Mouse (Mus musculus) intestine, embryonic 16.5 days (tissue): ENCODE measurements around the gene Ccnb1. TPM values are rescaled to one million over a fixed set of nuclear protein-coding genes. Genes with fewer than 3 reads are reported as not detected.

Source experiments
- ATAC-seq: fragments of 200-750 bp; cut with Nextera tagmentation; 2 replicates; pipeline ENCODE4 v1.8.0; 2017; ENCODE audit warnings: moderate TSS enrichment, moderate library complexity
- H3K27ac ChIP-seq: fragments of 300-500 bp; sonication (generic); 2 replicates; pipeline ENCODE4 v1.5.1; 2014; ENCODE audit warnings: mild to moderate bottlenecking, low read length
- H3K27me3 ChIP-seq: fragments of 300-500 bp; sonication (generic); replicated peaks from 2 replicates; pipeline ENCODE4 v1.6.1; 2014; ENCODE audit warnings: low read length, control low read depth, mixed read lengths; ENCODE audit not compliant: control insufficient read depth, insufficient read depth
- H3K36me3 ChIP-seq: fragments of 300-500 bp; sonication (generic); 2 replicates; pipeline ENCODE4 v1.6.1; 2014; ENCODE audit warnings: low read length, control low read depth; ENCODE audit not compliant: control insufficient read depth, insufficient read depth
- H3K4me1 ChIP-seq: fragments of 300-500 bp; sonication (generic); 2 replicates; pipeline ENCODE4 v1.6.1; 2014; ENCODE audit warnings: low read length, control low read depth, mixed read lengths; ENCODE audit not compliant: control insufficient read depth, insufficient read depth
- H3K4me2 ChIP-seq: fragments of 300-500 bp; sonication (generic); 2 replicates; pipeline ENCODE4 v1.6.1; 2014; ENCODE audit warnings: low read depth, low read length, control low read depth
- H3K4me3 ChIP-seq: fragments of 300-500 bp; sonication (generic); 2 replicates; pipeline ENCODE4 v1.5.1; 2014; ENCODE audit warnings: mild to moderate bottlenecking, low read length
- H3K9ac ChIP-seq: fragments of 300-500 bp; sonication (generic); 2 replicates; pipeline ENCODE4 v1.6.1; 2014; ENCODE audit warnings: low read depth, low read length
- H3K9me3 ChIP-seq: fragments of 300-500 bp; sonication (generic); 2 replicates; pipeline ENCODE4 v1.6.1; 2016; ENCODE audit warnings: low read length, control low read depth; ENCODE audit not compliant: control insufficient read depth
- WGBS: fragments of 180-500 bp; shearing (Covaris S2); extraction: QIAGEN DNeasy Blood & Tissue Kit; methylation state at CpG from one replicate; pipeline ENCODE4 v1.1.7; 2014; 5-methylcytosine and 5-hydroxymethylcytosine counted together
- polyA plus RNA-seq: library from polyadenylated mRNA; unstranded; fragments of >200 nt; fragmentation: Nextera tagmentation; extraction: Ambion mirVana; gene quantifications from 2 replicates; pipeline ENCODE4 v1.2.1, GENCODE M21; 2015

Ccnb1 gene
- 169 and 199 TPM in 2 replicates for polyA plus RNA-seq

DNA sequence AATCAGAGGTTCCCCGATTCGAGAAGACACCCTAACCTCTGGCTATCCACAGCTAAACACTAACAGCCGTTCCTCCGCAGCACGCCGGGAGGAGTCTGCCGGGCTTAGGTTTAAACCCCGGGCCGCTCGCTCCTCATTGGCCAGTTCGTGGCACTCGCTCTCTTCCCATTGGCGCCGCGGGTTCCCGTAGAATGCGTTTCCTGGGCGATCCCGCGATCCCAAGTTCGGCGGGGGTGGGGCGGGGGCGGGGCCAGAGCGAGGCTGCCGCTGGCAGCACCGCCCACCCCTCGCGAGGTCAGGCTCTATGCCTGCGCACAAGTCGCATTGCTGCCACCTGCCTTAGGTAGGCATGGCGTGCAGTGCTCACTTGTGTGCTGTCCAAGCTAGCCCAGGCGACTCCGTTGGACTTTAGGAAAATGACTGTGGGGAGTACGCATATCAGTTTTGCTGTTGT is at the start of gene Ccnb1:
Ccnb1 (minus strand) TSS at position 157 of the 454 bp plus-strand sequence.
- under 1% methylated on average over 35 of the region's 35 CpGs for whole genome bisulfite sequencing
- H3K4me2 ChIP-seq: peak within 1 kb of the TSS; percentile 64
- no peaks in the 10 kb centered on the region for H3K36me3 ChIP-seq
- H3K27me3 ChIP-seq: no peaks in the 10 kb centered on the region
- ATAC-seq: peak; percentile 99
- peak within 1 kb of the TSS; percentile 46; the same call in 1 of the 2 replicates for H3K27ac ChIP-seq
- H3K9ac ChIP-seq: peak within 1 kb of the TSS; percentile 72
- peaks cover 18% of the 10 kb centered on the region for H3K4me1 ChIP-seq
- H3K4me3 ChIP-seq: peak within 1 kb of the TSS; percentile 63
- no peaks in the 10 kb centered on the region for H3K9me3 ChIP-seq

DNA sequence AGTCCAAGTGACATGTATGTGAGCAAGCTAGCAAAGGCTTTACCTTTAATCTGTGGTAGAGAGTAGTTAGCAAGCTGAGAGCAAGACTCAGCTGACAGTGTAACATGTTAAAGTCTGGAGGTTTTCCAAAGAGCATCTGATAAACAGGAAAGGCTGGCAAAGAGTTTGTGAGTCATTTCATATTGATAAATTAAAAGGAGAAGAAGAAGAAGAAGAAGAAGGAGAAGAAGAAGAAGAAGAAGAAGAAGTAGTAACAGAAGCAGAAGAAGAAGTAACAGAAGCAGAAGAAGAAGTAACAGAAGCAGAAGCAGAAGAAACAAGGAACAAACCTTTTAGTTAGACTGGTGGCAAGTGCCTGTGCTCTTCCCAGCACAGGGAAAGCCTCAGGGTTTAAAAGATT is 48.4 kb upstream of the Ccnb1 start:
- H3K4me3 ChIP-seq: no peak overlapping the region
- H3K4me1 ChIP-seq: peaks cover 7% of the 10 kb centered on the region
- no peaks in the 10 kb centered on the region for H3K9me3 ChIP-seq
- H3K36me3 ChIP-seq: no peaks in the 10 kb centered on the region
- no peak overlapping the region for H3K27ac ChIP-seq
- no peak overlapping the region for H3K9ac ChIP-seq
- H3K27me3 ChIP-seq: no peaks in the 10 kb centered on the region
- no peak for ATAC-seq
- H3K4me2 ChIP-seq: no peak overlapping the region

DNA sequence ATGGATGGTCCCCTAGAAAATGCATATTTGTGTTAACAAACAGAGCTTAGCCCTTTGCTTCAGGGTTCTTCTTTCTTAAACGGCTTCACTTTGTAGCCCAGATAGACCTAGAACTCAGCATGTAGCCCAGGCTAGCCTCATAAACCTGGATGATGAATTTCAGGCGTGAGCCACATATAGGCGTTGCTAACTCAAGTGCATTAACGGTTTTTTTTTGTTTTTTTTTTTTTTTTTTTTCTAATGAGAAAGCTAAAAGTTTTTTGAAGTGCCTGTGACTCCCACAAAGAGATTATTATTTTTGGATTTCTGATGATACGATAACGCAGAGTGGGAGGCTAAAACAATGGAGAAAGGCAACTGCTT is 47.3 kb upstream of the Ccnb1 start:
- Histone ChIP-seq H3K4me1 (peaks cover 7% of the 10 kb centered on the region), H3K9me3 (no peaks in the 10 kb centered on the region), H3K36me3 (no peaks in the 10 kb centered on the region), H3K9ac (no peak overlapping the region), H3K4me2 (0 out of 2 replicates have a peak overlapping the region, but pooled peaks have one; percentile 24), H3K27me3 (no peaks in the 10 kb centered on the region), H3K4me3 (peak overlapping the region; percentile 97; the same call in 1 of the 2 replicates), H3K27ac (no peak overlapping the region)
- no peak for ATAC-seq
- WGBS: 55% methylated on average over 6 of the region's 6 CpGs

DNA sequence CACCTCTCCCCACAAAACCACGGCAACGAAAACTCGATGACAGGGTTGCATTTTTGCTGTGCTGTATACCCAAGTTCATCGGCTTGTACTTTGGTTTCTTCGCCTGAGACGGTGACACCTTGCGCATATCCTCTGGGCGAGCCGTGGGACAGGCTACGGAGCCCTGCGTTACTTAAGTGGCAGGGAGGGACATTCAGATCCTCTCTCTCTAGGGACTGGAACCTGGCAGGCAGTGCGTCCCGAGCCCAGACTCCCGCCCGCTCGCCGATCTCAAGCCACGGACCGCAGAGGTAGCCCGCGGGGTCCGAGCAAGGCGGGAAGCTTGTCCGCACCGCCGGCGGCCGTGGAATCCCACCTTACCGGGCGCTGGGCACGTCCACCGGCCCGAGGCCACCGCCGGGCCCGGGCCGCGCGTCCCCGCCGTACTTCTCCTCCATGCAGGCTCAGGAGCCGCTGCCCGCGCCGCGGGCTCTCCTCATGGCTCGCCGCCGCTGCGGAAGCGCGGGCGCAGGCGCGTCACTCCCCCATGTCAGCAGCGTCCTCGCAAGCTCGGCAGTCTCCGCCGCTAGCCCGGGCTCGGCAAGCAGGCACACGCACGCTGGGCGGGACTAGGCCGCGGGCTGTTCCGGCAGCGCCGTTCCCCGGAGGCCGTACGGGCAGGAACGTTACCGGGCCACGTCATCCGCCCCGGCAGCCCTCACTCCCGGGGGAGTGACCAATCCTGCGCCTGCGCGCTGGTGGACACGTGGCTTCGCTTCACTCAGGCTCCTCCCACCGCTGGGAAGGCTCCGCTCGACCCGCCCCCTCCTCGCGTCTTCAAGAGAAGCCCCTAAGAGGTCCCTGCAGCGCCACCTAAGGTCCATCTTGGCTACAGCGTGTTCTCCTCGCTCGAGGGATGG is 46.6 kb upstream of the Ccnb1 start, which contains the start of gene Slc30a5:
Slc30a5 (minus strand) TSS at position 687 of the 899 bp plus-strand sequence.
- under 1% methylated on average over 94 of the region's 94 CpGs for WGBS
- peak within 1 kb of the TSS; percentile 96 for H3K27ac ChIP-seq
- peak; percentile 98 for ATAC-seq
- no peaks in the 10 kb centered on the region for H3K27me3 ChIP-seq
- H3K4me1 ChIP-seq: peaks cover 7% of the 10 kb centered on the region
- H3K4me2 ChIP-seq: peak within 1 kb of the TSS; percentile 69
- no peaks in the 10 kb centered on the region for H3K9me3 ChIP-seq
- no peaks in the 10 kb centered on the region for H3K36me3 ChIP-seq
- H3K9ac ChIP-seq: peak within 1 kb of the TSS; percentile 95
- peak within 1 kb of the TSS; percentile 97 for H3K4me3 ChIP-seq

DNA sequence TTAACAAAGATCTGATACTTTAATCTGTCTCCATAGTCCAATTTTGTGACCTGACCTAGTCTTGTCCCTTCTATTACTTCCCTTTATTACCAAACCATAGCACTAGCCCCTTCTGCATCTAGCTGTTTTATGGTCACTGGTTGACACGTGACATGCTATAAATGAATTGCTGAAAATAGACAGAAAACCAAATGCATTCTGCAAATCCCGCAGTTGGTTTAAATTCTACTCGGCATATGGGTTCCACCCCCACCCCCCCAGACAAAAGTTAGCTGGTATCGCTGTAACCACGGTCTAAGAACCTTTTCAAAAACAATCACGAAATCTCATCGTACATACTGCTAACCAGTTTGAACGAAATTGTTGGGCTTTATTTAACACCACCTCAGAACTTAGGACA is 45.8 kb upstream of the Ccnb1 start:
- 4% methylated on average over 8 of the region's 8 CpGs for WGBS
- Histone ChIP-seq H3K9me3 (no peaks in the 10 kb centered on the region), H3K36me3 (no peaks in the 10 kb centered on the region), H3K4me2 (peak overlapping the region; percentile 69), H3K27ac (peak overlapping the region; percentile 96), H3K9ac (peak overlapping the region; percentile 95), H3K27me3 (no peaks in the 10 kb centered on the region), H3K4me3 (peak overlapping the region; percentile 97), H3K4me1 (peaks cover 7% of the 10 kb centered on the region)
- ATAC-seq: no peak

DNA sequence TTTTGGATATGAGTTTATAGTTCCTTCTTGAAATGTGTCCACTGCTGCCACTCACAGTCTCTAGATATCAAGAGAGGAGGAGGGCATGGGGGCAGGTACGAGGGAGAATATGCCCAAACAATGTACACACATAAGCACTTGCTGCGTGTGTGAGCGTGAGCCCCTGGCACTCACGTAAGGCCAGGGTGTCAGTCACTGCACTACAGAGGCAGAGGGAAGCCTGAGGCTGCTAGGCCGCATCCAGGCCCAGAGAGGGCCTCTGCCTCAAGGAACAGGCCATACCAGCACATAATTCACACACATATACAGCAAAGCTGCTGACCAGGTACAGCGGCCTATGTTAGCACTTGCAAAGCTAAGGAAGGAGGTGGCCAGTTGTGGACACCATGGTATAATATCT is 44.8 kb upstream of the Ccnb1 start:
- H3K27ac ChIP-seq: no peak overlapping the region
- 88% methylated on average over 6 of the region's 6 CpGs for WGBS
- H3K36me3 ChIP-seq: no peaks in the 10 kb centered on the region
- peak overlapping the region; percentile 69 for H3K4me2 ChIP-seq
- ATAC-seq: no peak
- H3K4me3 ChIP-seq: 0 out of 2 replicates have a peak overlapping the region, but pooled peaks have one; percentile 97
- H3K9me3 ChIP-seq: no peaks in the 10 kb centered on the region
- no peaks in the 10 kb centered on the region for H3K27me3 ChIP-seq
- peak overlapping the region; percentile 55; the same call in 1 of the 2 replicates for H3K9ac ChIP-seq
- H3K4me1 ChIP-seq: peaks cover 7% of the 10 kb centered on the region

DNA sequence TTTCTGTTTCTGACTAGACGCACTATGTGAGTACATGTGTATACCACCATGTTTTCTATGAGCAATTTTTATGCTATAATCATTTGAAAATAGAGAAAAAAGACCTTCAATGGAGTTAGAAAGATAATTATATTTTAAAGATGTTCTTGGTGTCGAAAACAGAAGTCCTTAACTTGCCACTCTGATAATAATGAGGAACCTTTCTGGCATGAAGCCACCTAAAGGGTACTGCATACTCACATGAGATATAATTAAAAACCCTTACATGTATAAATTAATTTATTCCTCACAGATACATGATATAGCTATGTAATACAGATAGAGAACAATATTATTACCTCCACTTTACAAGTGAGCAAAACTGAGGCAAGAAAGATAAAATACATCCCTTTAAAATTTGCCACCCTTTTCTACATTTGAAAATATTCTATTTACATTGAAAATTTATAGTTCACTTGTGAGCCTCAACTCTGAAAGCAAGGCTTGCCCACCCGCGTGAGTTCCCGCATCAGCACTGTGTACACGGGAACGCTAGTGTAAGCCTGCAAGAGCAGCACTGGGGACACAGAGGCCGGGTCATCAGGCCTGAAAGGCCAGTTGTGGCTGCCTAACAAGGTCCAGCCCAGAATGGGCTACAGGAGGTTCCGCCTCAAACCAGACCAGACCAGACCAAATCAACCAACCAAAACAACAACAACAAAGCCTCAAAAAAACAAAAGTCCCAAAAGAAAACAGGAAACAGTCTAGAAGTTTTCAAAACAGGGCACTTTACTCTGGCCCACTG is 39.4 kb upstream of the Ccnb1 start:
- no peak for ATAC-seq

DNA sequence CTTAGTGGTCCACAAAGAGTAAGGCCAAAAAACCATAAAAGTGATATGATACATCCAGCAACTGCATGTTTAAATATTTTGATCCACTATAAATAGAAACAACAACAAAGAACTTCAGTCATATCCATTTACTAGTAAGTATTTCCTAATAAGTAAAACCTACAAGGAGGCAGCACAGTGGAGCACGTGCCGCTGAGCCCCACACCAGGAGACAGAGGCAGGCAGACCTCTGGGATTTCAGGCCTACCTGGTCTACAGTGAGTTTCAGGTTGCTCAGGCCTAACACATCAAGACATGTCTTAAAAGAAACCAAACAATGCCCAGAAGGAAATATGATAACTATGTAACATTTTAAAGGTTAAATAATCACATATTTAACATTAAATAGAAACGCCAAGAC is 38.5 kb upstream of the Ccnb1 start:
- ATAC-seq: no peak
- WGBS: 88% methylated on average over 3 of the region's 3 CpGs
- no peak overlapping the region for H3K4me3 ChIP-seq
- H3K4me1 ChIP-seq: no peaks in the 10 kb centered on the region
- no peak overlapping the region for H3K4me2 ChIP-seq
- no peaks in the 10 kb centered on the region for H3K9me3 ChIP-seq
- H3K9ac ChIP-seq: no peak overlapping the region
- no peak overlapping the region for H3K27ac ChIP-seq
- H3K27me3 ChIP-seq: no peaks in the 10 kb centered on the region
- H3K36me3 ChIP-seq: 0 out of 2 replicates have a peak, but pooled peaks cover 4% of the 10 kb centered on the region

More for the DNA sequence above, 39.4 kb upstream of the Ccnb1 start:
- Histone ChIP-seq H3K27me3 (no peaks in the 10 kb centered on the region), H3K9me3 (no peaks in the 10 kb centered on the region), H3K4me2 (no peak overlapping the region), H3K9ac (no peak overlapping the region), H3K36me3 (0 out of 2 replicates have a peak, but pooled peaks cover 4% of the 10 kb centered on the region), H3K27ac (no peak overlapping the region), H3K4me3 (no peak overlapping the region), H3K4me1 (no peaks in the 10 kb centered on the region)
- WGBS: 93% methylated on average over 9 of the region's 9 CpGs

DNA sequence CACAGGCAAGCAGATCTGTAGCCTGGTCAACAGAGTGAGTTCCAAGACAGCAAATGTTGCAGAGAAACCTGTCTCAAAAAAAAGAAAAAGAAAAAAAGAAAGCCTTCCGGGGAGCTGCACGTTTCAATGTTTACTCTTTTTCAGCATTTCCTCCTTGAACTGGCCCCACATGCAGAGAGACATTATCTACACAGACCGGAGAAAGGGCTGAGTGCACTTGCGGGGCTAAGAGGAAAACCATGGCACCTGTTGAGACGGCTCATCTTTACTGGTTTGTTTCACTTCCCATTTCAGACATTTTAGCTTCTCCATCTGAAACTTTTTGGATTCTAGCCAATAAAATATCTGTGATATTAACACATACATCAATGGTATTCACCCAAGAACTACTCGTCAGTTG is 37.9 kb upstream of the Ccnb1 start:
- ATAC-seq: no peak
- Histone ChIP-seq H3K4me3 (no peak overlapping the region), H3K27ac (no peak overlapping the region), H3K9ac (no peak overlapping the region), H3K4me1 (no peaks in the 10 kb centered on the region), H3K9me3 (no peaks in the 10 kb centered on the region), H3K36me3 (0 out of 2 replicates have a peak, but pooled peaks cover 4% of the 10 kb centered on the region), H3K27me3 (no peaks in the 10 kb centered on the region), H3K4me2 (no peak overlapping the region)
- 43% methylated on average over 6 of the region's 6 CpGs for WGBS
